Mouse (Mus musculus): ENCODE measurements at regions not wholly inside any gene's neighbourhood (a gene's known extent, or its start where the extent isn't known, plus 50 kb on each side); places are given as distances from the start of the nearest gene placed in this dataset.
A peak's percentile ranks its signal among the peaks of the same experiment; 100 is the strongest.

- no peak for DNase-seq
Measured at GRCm38 (mm10) chr11:117538732-117539131, 54.6 kb downstream of the Gm11733 start.

GRCm38 (mm10) chr11:117540609-117541008 is 56.4 kb downstream of the Gm11733 start:
- DNase-seq, result no peak

GRCm38 (mm10) chr11:117541205-117541884 is 57.2 kb downstream of the Gm11733 start:
- DNase-seq, result peak; percentile 69 to 72

- DNase-seq, result peak in 1 of 2 experiments; percentile 34
Measured at GRCm38 (mm10) chr11:117543191-117543590, 59.0 kb downstream of the Gm11733 start.

- no peak for DNase-seq
Measured at GRCm38 (mm10) chr11:117544507-117544906, 60.3 kb downstream of the Gm11733 start.

GRCm38 (mm10) chr11:117544926-117545325 is 60.8 kb downstream of the Gm11733 start:
- no peak for DNase-seq

GRCm38 (mm10) chr11:117551926-117552325 is 67.8 kb downstream of the Gm11733 start:
- peak; percentile 75 to 76 for DNase-seq

- peak; percentile 80 to 91 for DNase-seq
Measured at GRCm38 (mm10) chr11:117552430-117552969, 68.3 kb downstream of the Gm11733 start.

GRCm38 (mm10) chr11:117554111-117554510 is 69.9 kb downstream of the Gm11733 start:
- no peak for DNase-seq

GRCm38 (mm10) chr11:117557474-117558381 is 73.6 kb downstream of the Gm11733 start:
- DNase-seq, result peak; percentile 73 to 80

GRCm38 (mm10) chr11:117559839-117560238 is 75.7 kb downstream of the Gm11733 start:
- no peak for DNase-seq

- DNase-seq, result no peak
Measured at GRCm38 (mm10) chr11:117567961-117568605, 83.9 kb downstream of the Gm11733 start.

GRCm38 (mm10) chr11:117568606-117568991 is 84.4 kb downstream of the Gm11733 start:
- DNase-seq, result peak; percentile 78 to 80

- no peak for DNase-seq
Measured at GRCm38 (mm10) chr11:117569566-117570101, 84.5 kb upstream of the Tnrc6c start.

- DNase-seq, result no peak
Measured at GRCm38 (mm10) chr11:117571858-117572257, 82.2 kb upstream of the Tnrc6c start.

GRCm38 (mm10) chr11:117574721-117575120 is 79.4 kb upstream of the Tnrc6c start:
- peak; percentile 68 to 74 for DNase-seq

- no peak for DNase-seq
Measured at GRCm38 (mm10) chr11:117579121-117579520, 75.0 kb upstream of the Tnrc6c start.

GRCm38 (mm10) chr11:117579720-117580119 is 74.4 kb upstream of the Tnrc6c start:
- no peak for DNase-seq

- DNase-seq, result no peak
Measured at GRCm38 (mm10) chr11:117583478-117583877, 70.6 kb upstream of the Tnrc6c start.

GRCm38 (mm10) chr11:117585556-117585955 is 68.5 kb upstream of the Tnrc6c start:
- DNase-seq, result no peak

- DNase-seq, result no peak
Measured at GRCm38 (mm10) chr11:117586063-117586462, 68.0 kb upstream of the Tnrc6c start.

GRCm38 (mm10) chr11:117586857-117587425 is 67.1 kb upstream of the Tnrc6c start:
- DNase-seq, result no peak
